Mouse (Mus musculus) 416B (cell line): ENCODE results near the gene Tspan9.
A peak's percentile ranks its signal among the peaks of the same experiment; 100 is the strongest.

Experiments
- DNase-seq: peaks from one replicate; pipeline ENCODE4 v3.0.0; 2011; ENCODE audit warnings: low read depth

Tspan9 gene

DNA sequence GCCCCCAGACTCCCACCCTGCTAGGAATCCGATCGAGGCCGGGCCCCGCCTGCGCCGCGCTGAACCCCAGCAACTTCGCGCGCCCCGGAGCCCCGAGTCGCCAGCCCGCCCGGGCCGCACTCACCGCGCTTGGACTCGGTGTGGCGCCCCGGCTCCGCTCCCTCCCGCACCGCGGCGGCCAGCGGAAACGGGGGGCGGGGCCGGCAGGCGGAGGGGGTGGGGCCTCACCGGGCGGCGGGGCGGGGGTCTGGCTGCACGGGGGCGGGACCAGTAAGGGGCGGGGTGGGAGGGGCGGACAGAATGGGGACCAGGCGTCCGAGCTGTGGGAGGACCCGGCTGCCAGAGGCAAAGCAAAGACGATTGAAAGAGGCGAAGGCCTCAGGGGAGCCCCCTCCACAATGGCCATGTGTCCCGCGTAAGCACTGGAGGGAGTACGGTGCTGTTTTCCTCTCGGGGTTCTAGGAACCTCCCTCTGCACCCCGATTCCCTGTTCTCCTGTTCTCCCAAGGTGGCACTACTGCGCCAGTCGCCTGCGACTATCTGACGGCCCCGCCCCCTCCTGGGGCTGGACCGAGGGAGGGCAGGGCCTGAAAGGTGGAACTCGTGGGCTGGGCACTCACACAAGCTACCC, at the start of gene Tspan9:
Tspan9 (minus strand) TSS at position 205 of the 631 bp plus-strand sequence.
- peak; percentile 86 for DNase-seq

DNA sequence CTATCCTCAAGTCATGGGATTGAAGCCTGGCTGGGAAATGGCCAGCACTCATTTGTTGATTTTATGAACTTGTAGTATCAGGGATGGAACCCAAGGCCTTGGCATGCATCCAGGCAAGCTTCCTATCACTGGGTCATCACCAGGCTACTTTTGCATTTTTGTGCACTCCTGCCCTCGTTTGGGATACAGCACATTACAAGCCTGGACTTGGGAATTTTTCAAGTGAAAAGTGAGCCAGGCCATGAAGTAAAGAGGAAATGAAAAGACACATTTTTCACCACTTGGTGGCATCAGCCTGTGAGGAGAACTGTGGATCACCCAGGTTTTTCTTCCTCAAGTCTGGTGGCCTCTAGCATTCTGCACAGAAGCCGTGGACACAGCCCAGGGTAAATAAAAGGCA, 40.1 kb upstream of the Tspan9 start:
- no peak for DNase-seq

DNA sequence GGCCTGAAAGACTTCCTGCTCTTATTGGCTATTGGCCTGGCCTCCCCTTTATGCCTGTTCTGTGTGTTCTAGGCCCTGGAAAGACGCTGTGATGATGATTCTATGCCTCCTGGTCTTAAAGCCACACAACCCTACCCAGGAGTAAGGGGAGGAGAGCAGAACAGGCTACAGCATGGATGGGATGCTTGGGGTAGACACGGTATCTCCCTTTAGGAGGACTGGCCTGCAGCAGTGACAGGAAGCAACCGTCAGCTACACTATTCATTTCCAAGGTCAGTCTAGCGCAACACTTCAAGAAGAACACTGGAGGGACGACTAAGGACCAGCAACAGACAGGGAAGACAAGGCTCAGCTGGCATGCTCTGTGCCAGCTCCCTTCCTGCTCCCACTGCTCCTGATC, 37.8 kb upstream of the Tspan9 start:
- no peak for DNase-seq

GRCm38 (mm10) chr6:128179651-128180050, 36.3 kb upstream of the Tspan9 start:
- DNase-seq = no peak

- no peak for DNase-seq
Observed at GRCm38 (mm10) chr6:128179247-128179646, 35.9 kb upstream of the Tspan9 start.

DNA sequence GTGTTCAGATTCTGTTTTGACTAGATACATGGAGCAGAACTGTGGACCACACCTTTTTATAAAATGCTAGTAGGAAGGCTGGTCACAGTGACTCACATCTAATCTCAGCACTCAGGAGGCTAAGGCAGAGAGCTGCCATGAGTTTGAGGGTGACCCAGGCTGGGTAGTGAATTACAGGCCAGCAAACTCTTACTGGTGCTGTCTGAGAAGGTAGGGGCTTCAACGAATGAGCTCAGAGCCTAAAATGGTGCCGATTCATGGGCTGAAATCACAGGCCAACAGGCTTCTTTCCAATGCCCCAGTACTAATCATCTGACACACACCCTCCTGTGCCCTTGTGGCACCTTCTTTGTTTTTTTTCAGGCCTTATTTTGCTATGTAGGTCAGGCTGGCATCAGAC, 35.3 kb upstream of the Tspan9 start:
- no peak for DNase-seq

- peak; percentile 14 for DNase-seq
Observed at GRCm38 (mm10) chr6:128168785-128169679, 25.6 kb upstream of the Tspan9 start.

GRCm38 (mm10) chr6:128165564-128165963, 22.2 kb upstream of the Tspan9 start:
- DNase-seq = no peak

DNA sequence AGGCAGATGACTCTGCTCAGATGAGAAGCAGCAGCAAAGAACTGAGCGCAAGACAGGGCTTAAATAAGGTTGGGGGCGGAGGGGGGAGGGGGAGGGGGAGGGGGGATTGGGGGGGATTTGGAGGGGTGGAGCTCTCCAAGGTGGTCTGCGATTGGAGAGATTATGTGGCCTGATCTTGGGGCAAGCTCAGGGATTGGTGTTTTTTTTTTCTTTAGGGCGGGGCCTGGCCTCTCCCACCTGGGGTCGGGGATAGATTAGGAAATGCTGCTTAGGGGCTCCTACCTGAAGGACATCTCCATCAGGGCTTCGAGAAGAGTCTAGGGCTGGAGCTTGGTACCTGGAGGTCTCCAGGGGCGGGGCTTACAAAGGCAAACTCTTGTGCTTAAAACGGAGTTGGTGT, 21.2 kb upstream of the Tspan9 start:
- no peak for DNase-seq

- no peak for DNase-seq
Observed at GRCm38 (mm10) chr6:128159092-128159491, 15.7 kb upstream of the Tspan9 start.

DNA sequence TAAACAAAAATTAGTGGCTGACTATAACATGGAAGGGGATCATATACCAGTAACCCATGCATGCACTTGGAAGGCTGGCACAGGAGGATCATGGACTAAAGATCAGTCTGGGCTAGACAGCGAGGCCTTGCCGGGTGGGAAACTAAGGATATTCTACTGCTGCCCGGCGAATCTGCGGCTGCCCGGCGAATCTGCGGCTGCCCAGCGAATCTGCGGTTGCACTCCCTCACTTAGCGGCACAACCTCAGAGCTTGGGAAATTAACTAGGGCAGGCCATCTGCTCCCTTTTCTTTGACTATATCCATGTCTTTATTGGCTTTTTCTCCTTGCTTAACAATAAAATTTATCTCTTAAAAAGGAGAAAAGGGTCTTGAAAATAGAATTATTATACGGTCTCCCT, 14.6 kb upstream of the Tspan9 start:
- DNase-seq = no peak

GRCm38 (mm10) chr6:128156476-128156875, 13.1 kb upstream of the Tspan9 start:
- DNase-seq = no peak

GRCm38 (mm10) chr6:128155935-128156334, 12.5 kb upstream of the Tspan9 start:
- no peak for DNase-seq

GRCm38 (mm10) chr6:128145765-128146164, 2.4 kb upstream of the Tspan9 start:
- DNase-seq = peak; percentile 72

DNA sequence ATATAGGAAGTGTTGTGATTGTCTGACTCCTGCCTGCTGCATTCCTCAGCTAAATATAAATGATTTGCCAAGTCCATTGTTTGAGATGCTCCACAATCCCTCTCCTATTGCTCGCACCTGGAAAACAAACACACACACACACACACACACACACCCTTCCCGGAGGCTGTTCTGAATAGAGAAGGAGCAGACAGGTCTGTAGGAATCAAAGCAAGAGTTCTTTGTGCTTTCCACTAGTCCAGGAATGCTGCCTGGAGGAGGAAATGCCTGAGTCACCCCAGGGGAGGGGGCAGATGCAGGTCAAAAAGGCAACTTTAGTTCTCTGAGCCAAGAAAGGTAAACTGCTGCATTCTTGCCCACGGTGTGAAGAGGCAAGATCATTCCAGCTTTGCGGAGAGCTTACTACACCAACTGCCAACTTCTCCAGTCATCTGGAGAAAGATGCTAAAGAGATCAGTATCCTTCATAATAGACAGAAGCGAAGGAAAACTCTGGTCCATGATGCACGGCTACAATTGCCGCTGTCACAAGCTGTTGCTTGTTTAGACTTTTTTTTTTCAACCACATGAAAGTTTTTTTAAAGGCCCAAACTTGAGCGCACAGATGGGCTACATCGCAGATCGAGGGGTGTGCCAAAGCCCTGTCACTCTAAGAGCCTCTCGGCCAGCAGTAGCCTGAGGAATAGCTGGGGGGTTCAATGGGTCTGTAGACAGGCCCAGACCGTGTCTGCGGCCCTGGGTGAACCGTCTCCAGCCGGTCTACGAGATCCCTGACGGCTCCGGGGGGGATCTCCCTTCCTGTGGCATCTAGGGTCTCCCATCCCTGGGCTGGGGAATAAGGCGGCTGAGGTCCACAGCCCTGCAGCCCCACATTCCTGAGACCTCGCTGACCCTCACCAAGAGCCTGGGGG, 770 bp downstream of the Tspan9 start:
- peak; percentile 39 for DNase-seq

GRCm38 (mm10) chr6:128140724-128141123, 2.7 kb downstream of the Tspan9 start:
- DNase-seq = no peak

GRCm38 (mm10) chr6:128137855-128138254, 5.5 kb downstream of the Tspan9 start:
- peak; percentile 10 for DNase-seq

GRCm38 (mm10) chr6:128136654-128137053, 6.7 kb downstream of the Tspan9 start:
- no peak for DNase-seq

- DNase-seq = no peak
Observed at GRCm38 (mm10) chr6:128135459-128135858, 7.9 kb downstream of the Tspan9 start.

GRCm38 (mm10) chr6:128135006-128135405, 8.4 kb downstream of the Tspan9 start:
- peak; percentile 12 for DNase-seq

DNA sequence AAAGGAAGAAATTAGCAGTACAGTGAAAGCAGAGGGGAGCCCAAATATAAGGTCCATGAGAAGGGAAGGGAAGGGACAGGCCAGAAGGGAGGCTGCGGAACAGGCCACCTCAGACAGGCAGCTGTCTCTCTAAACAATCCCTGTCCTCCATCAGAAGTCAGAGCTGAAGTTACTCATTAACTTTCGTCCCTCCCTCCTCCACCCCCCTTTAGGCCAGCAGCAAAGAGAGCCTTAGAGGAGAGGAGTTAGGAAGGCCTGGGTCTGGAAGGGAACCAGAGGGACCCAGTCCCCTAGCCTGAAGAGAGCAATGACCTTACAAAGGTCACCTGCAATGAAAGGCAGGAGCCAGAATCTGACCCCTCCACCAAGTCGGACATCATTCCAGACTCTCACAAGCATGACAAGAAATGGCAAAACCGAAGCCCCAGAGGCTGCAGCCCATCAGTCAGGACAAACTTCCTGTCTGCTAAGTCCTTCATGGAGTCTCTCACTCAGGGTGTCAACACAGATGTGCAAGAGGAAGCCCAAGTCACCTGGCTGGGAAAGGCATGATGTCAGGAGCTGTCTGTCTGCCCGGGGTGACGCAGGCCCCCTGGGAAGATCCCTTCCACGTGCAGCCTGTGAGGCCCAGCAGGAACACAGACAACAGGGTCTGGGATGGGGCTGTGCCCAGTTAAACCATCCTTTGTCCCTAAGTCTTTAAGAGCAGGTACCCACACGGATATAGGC, 9.0 kb downstream of the Tspan9 start:
- no peak for DNase-seq
